Mouse (Mus musculus): ENCODE data around the gene Mrgpre. TPM values are rescaled to one million over a fixed set of nuclear protein-coding genes. Genes with fewer than 3 reads are reported as not detected.

Gene Mrgpre
- polyA plus RNA-seq, 1 experiment: 4.4 TPM

- TF ChIP-seq CTCF (IDR thresholded peaks at IDR 0.05; ENCODE audit: borderline replicate concordance, insufficient read depth, low read depth, low read length): no peak
- TF ChIP-seq POLR2A (IDR thresholded peaks at IDR 0.05; ENCODE audit: borderline replicate concordance, insufficient read depth, low read length): no peak
- Histone ChIP-seq H3K4me1 (ENCODE audit: control insufficient read depth, insufficient read depth, low read length) (0 out of 2 replicates have a peak, but pooled peaks cover 2% of the 10 kb centered on the region), H3K27me3 (ENCODE audit: control insufficient read depth, insufficient read depth, low read length) (no peaks in the 10 kb centered on the region; the same call in 1 of the 2 replicates), H3K4me3 (replicated peaks; ENCODE audit: insufficient read depth, low read depth, low read length) (no peak overlapping the region), H3K27ac (ENCODE audit: insufficient read depth, low read length) (no peak overlapping the region)
- no peak for DNase-seq
- 91% methylated on average over 1 of the region's 1 CpGs for WGBS
Measured at GRCm38 (mm10) chr7:143800770-143801169, 16.5 kb upstream of the Mrgpre start.

- 77% methylated on average over 4 of the region's 4 CpGs for WGBS
- Histone ChIP-seq H3K4me3 (replicated peaks; ENCODE audit: insufficient read depth, low read depth, low read length) (no peak overlapping the region), H3K27me3 (ENCODE audit: control insufficient read depth, insufficient read depth, low read length) (no peaks in the 10 kb centered on the region; the same call in 1 of the 2 replicates), H3K4me1 (ENCODE audit: control insufficient read depth, insufficient read depth, low read length) (0 out of 2 replicates have a peak, but pooled peaks cover 2% of the 10 kb centered on the region), H3K27ac (ENCODE audit: insufficient read depth, low read length) (no peak overlapping the region)
- TF ChIP-seq POLR2A (IDR thresholded peaks at IDR 0.05; ENCODE audit: borderline replicate concordance, insufficient read depth, low read length) (no peak), CTCF (IDR thresholded peaks at IDR 0.05; ENCODE audit: borderline replicate concordance, insufficient read depth, low read depth, low read length) (no peak)
- DNase-seq: no peak
Measured at GRCm38 (mm10) chr7:143798783-143799182, 14.5 kb upstream of the Mrgpre start.

GRCm38 (mm10) chr7:143793121-143793520 lies 8.8 kb upstream of the Mrgpre start:
- WGBS: 57% methylated on average over 4 of the region's 4 CpGs
- DNase-seq: peak; percentile 21 to 32
- no peaks in the 10 kb centered on the region; the same call in 1 of the 2 replicates for H3K27me3 ChIP-seq (ENCODE audit: control insufficient read depth, insufficient read depth, low read length)

GRCm38 (mm10) chr7:143792336-143792985 lies 8.2 kb upstream of the Mrgpre start:
- 73% methylated on average over 6 of the region's 6 CpGs for WGBS
- DNase-seq: no peak

More at GRCm38 (mm10) chr7:143793121-143793520, 8.8 kb upstream of the Mrgpre start:
- no peak overlapping the region for H3K4me3 ChIP-seq (replicated peaks; ENCODE audit: insufficient read depth, low read depth, low read length)
- H3K4me1 ChIP-seq (ENCODE audit: control insufficient read depth, insufficient read depth, low read length): no peaks in the 10 kb centered on the region
- TF ChIP-seq POLR2A (IDR thresholded peaks at IDR 0.05; ENCODE audit: borderline replicate concordance, insufficient read depth, low read length) (no peak), CTCF (IDR thresholded peaks at IDR 0.05; ENCODE audit: borderline replicate concordance, insufficient read depth, low read depth, low read length) (peak; percentile 55)
- no peak overlapping the region for H3K27ac ChIP-seq (ENCODE audit: insufficient read depth, low read length)

GRCm38 (mm10) chr7:143783378-143783995 lies 813 bp downstream of the Mrgpre start:
- Histone ChIP-seq H3K4me3 (replicated peaks; ENCODE audit: insufficient read depth, low read depth, low read length) (peak overlapping the region; percentile 29), H3K4me1 (ENCODE audit: control insufficient read depth, insufficient read depth, low read length) (peaks cover 26% of the 10 kb centered on the region), H3K27me3 (ENCODE audit: control insufficient read depth, insufficient read depth, low read length) (no peaks in the 10 kb centered on the region), H3K27ac (ENCODE audit: insufficient read depth, low read length) (no peak overlapping the region)
- no peak for DNase-seq
- TF ChIP-seq CTCF (IDR thresholded peaks at IDR 0.05; ENCODE audit: borderline replicate concordance, insufficient read depth, low read depth, low read length): no peak
- TF ChIP-seq POLR2A (IDR thresholded peaks at IDR 0.05; ENCODE audit: borderline replicate concordance, insufficient read depth, low read length): no peak
- 28% methylated on average over 6 of the region's 6 CpGs for WGBS

More at GRCm38 (mm10) chr7:143792336-143792985, 8.2 kb upstream of the Mrgpre start:
- H3K4me3 ChIP-seq (replicated peaks; ENCODE audit: insufficient read depth, low read depth, low read length): no peak overlapping the region
- H3K4me1 ChIP-seq (ENCODE audit: control insufficient read depth, insufficient read depth, low read length): no peaks in the 10 kb centered on the region
- TF ChIP-seq POLR2A (IDR thresholded peaks at IDR 0.05; ENCODE audit: borderline replicate concordance, insufficient read depth, low read length) (no peak), CTCF (IDR thresholded peaks at IDR 0.05; ENCODE audit: borderline replicate concordance, insufficient read depth, low read depth, low read length) (no peak)
- no peaks in the 10 kb centered on the region; the same call in 1 of the 2 replicates for H3K27me3 ChIP-seq (ENCODE audit: control insufficient read depth, insufficient read depth, low read length)
- H3K27ac ChIP-seq (ENCODE audit: insufficient read depth, low read length): no peak overlapping the region

- 78% methylated on average over 2 of the region's 2 CpGs for WGBS
Measured at GRCm38 (mm10) chr7:143777375-143777774, 6.9 kb downstream of the Mrgpre start.

GRCm38 (mm10) chr7:143776137-143776536 lies 8.2 kb downstream of the Mrgpre start:
- DNase-seq: no peak

More at GRCm38 (mm10) chr7:143777375-143777774, 6.9 kb downstream of the Mrgpre start:
- no peak for DNase-seq
- TF ChIP-seq CTCF (IDR thresholded peaks at IDR 0.05; ENCODE audit: borderline replicate concordance, insufficient read depth, low read depth, low read length) (no peak), POLR2A (IDR thresholded peaks at IDR 0.05; ENCODE audit: borderline replicate concordance, insufficient read depth, low read length) (no peak)
- no peak overlapping the region for H3K4me3 ChIP-seq (replicated peaks; ENCODE audit: insufficient read depth, low read depth, low read length)
- H3K27me3 ChIP-seq (ENCODE audit: control insufficient read depth, insufficient read depth, low read length): no peaks in the 10 kb centered on the region
- H3K4me1 ChIP-seq (ENCODE audit: control insufficient read depth, insufficient read depth, low read length): no peaks in the 10 kb centered on the region
- H3K27ac ChIP-seq (ENCODE audit: insufficient read depth, low read length): no peak overlapping the region

More at GRCm38 (mm10) chr7:143776137-143776536, 8.2 kb downstream of the Mrgpre start:
- Histone ChIP-seq H3K4me3 (replicated peaks; ENCODE audit: insufficient read depth, low read depth, low read length) (no peak overlapping the region), H3K27ac (ENCODE audit: insufficient read depth, low read length) (no peak overlapping the region), H3K27me3 (ENCODE audit: control insufficient read depth, insufficient read depth, low read length) (no peaks in the 10 kb centered on the region), H3K4me1 (ENCODE audit: control insufficient read depth, insufficient read depth, low read length) (no peaks in the 10 kb centered on the region)
- 60% methylated on average over 3 of the region's 3 CpGs for WGBS
- no peak for TF ChIP-seq POLR2A (IDR thresholded peaks at IDR 0.05; ENCODE audit: borderline replicate concordance, insufficient read depth, low read length)
- TF ChIP-seq CTCF (IDR thresholded peaks at IDR 0.05; ENCODE audit: borderline replicate concordance, insufficient read depth, low read depth, low read length): no peak
